Mouse (Mus musculus) megakaryocyte, embryonic 14.5 days (primary cell): ENCODE results near the gene Timm29.

Experiments used
- FLI1 ChIP-seq: IDR thresholded peaks from 2 replicates; pipeline ENCODE4 v1.6.1; 2012; ENCODE audit warnings: low read length, inconsistent platforms, mixed read lengths
- GATA1 ChIP-seq: IDR thresholded peaks from 3 replicates; pipeline ENCODE4 v1.6.1; 2012; ENCODE audit warnings: mixed read lengths, low read length, inconsistent platforms, borderline replicate concordance

- TF ChIP-seq GATA1 (no peak), FLI1 (no peak)
Measured at GRCm38 (mm10) chr9:21553607-21554273, 38.8 kb upstream of the Timm29 start.
